Mouse (Mus musculus): ENCODE results near the gene Fgr. TPM values are rescaled to one million over a fixed set of nuclear protein-coding genes. Genes with fewer than 3 reads are reported as not detected.

Gene Fgr
- polyA plus RNA-seq, 1 experiment from 2014 or later: 0.10 TPM

DNA sequence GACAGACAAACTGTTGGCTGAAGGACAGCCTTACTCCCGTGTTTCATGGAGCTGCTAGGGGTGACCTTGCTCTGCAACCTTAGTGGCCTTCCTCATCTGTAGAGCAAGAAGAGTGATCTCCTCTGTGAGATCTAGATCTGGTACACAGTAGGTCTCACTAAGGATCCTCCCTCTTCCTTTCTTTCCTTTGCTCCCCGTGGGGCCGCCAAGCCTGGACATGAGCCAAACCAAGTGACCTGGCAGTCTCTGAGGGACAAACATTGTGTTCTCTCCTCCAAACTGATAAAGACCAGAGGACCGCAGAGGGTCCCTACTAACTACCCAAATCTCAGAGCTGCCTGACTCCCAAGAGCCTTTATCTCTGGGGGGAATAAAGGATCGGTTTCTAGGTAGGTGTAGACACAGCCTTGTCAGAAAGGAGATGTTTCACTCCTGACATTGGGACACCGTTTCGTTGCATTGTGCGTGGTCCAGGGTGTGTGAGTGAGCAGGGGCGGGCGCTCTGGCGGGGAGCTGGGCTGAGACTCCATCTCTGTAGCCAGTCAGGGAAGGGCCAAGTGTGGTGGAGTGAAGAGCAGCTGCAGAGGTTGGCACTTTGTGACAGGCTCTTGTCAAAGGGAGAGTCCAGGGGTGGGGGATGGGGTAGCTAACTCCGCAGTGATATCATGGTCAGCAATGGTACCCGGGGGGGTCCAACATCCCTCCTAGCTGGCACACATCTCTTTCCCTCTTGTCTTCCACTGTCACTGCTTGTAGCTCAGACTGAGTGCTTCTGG lies 12.8 kb upstream of the Fgr start:
- Histone ChIP-seq H3K27me3 (no peaks in the 10 kb centered on the region), H3K4me2 (no peak overlapping the region), H3K4me1 (peaks cover 28% of the 10 kb centered on the region), H3K9me3 (no peaks in the 10 kb centered on the region), H3K36me3 (no peaks in the 10 kb centered on the region), H3K4me3 (no peak overlapping the region), H3K9ac (no peak overlapping the region), H3K27ac (no peak overlapping the region)
- ATAC-seq (ENCODE audit: insufficient number of reproducible peaks, insufficient read depth, low FRiP score, low TSS enrichment, low read depth): no peak
- WGBS: 66% methylated on average over 13 of the region's 13 CpGs

DNA sequence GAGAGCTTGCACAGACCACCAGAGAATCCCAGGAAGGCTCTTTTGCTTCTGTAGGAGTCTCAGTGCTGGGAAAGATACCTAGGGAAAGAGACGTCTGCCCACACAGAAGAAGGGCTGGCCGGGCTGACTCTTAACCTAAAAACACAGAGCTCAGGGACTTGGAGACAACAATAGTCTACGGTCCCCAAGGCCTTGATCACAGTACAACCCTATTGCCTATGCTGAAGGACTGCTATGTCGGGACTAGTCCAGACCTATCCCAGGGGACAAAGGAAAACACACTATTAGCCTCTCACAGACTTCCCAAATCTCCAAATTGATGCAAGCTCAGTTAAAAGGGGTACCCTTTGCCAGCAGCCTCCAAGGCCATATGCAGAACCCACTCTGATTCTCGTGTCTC lies 12.0 kb upstream of the Fgr start:
- Histone ChIP-seq H3K4me1 (peaks cover 28% of the 10 kb centered on the region), H3K27ac (no peak overlapping the region), H3K27me3 (no peaks in the 10 kb centered on the region), H3K4me3 (no peak overlapping the region), H3K36me3 (no peaks in the 10 kb centered on the region), H3K9ac (no peak overlapping the region), H3K9me3 (no peaks in the 10 kb centered on the region), H3K4me2 (no peak overlapping the region)
- no peak for ATAC-seq (ENCODE audit: insufficient number of reproducible peaks, insufficient read depth, low FRiP score, low TSS enrichment, low read depth)
- WGBS: 75% methylated on average over 5 of the region's 5 CpGs

DNA sequence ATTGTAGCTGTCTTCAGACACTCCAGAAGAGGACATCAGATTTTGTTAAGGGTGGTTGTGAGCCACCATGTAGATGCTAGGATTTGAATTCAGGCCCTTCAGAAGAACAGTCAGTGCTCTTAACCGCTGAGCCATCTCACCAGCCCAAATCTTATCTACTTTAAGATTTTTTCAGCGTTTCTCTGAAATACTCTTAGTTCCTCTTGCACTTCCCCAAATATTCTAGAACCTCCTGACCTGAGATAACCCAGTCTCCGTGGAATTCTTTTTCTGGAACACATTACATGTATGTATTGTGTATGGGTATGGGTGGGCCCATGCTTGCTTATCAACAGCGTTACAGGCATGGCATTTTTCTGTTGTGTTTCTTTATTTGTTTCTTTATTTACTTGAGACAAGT lies 11.3 kb upstream of the Fgr start:
- no peak overlapping the region for H3K27ac ChIP-seq
- peaks cover 28% of the 10 kb centered on the region for H3K4me1 ChIP-seq
- no peak for ATAC-seq (ENCODE audit: insufficient number of reproducible peaks, insufficient read depth, low FRiP score, low TSS enrichment, low read depth)
- H3K36me3 ChIP-seq: no peaks in the 10 kb centered on the region
- H3K4me2 ChIP-seq: no peak overlapping the region
- H3K4me3 ChIP-seq: no peak overlapping the region
- H3K9me3 ChIP-seq: no peaks in the 10 kb centered on the region
- no peak overlapping the region for H3K9ac ChIP-seq
- no peaks in the 10 kb centered on the region for H3K27me3 ChIP-seq
- WGBS: 94% methylated on average over 4 of the region's 4 CpGs

DNA sequence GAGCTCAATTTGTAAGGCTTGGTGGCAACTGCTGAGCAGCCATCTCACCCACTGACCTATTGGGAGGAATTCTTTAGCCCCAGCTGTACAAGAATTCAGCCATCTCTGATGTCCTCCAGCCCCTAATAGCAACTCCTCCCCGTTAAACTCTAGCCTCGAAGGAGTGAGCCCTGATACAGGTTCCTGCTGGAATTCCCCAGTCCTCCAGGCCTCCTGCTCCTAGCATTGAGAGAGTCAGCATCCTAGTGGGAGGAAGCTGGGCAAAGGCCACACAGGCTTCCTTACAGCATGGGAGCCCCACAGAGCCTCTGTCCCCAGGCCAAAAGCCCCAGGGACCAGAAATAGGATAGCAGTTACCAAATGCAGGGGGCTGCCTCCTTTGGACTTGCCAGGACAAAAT lies 10.5 kb upstream of the Fgr start:
- Histone ChIP-seq H3K4me3 (no peak overlapping the region), H3K36me3 (no peaks in the 10 kb centered on the region), H3K4me2 (no peak overlapping the region), H3K9me3 (no peaks in the 10 kb centered on the region), H3K9ac (no peak overlapping the region; the same call in 1 of the 2 replicates), H3K27ac (no peak overlapping the region), H3K27me3 (no peaks in the 10 kb centered on the region), H3K4me1 (peaks cover 31% of the 10 kb centered on the region)
- 33% methylated on average over 2 of the region's 2 CpGs for WGBS
- no peak for ATAC-seq (ENCODE audit: insufficient number of reproducible peaks, insufficient read depth, low FRiP score, low TSS enrichment, low read depth)

DNA sequence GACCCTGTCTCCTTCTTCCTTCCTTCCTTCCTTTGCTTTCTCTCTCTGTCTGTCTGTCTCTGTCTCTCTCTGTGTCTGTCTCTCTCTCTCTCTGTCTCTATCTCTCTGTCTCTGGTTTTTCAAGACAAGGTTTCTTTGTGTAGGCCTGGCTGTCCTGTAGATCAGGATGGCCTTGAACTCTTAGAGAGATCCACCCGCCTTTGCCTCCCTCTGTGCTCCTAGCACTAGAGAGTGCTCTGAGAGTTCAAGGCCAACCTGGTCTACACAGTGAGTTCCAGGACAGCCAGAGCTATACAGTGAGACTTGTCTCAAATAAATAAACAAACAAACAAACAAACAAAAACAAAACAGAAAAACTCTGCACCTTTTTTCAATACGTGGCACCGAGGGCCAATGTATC lies 9.8 kb upstream of the Fgr start:
- H3K4me1 ChIP-seq: peaks cover 25% of the 10 kb centered on the region
- H3K27me3 ChIP-seq: no peaks in the 10 kb centered on the region
- no peak for ATAC-seq (ENCODE audit: insufficient number of reproducible peaks, insufficient read depth, low FRiP score, low TSS enrichment, low read depth)
- H3K4me2 ChIP-seq: no peak overlapping the region
- H3K9ac ChIP-seq: no peak overlapping the region
- no peak overlapping the region for H3K27ac ChIP-seq
- H3K4me3 ChIP-seq: no peak overlapping the region
- 38% methylated on average over 3 of the region's 3 CpGs for WGBS
- H3K9me3 ChIP-seq: no peaks in the 10 kb centered on the region
- H3K36me3 ChIP-seq: no peaks in the 10 kb centered on the region

DNA sequence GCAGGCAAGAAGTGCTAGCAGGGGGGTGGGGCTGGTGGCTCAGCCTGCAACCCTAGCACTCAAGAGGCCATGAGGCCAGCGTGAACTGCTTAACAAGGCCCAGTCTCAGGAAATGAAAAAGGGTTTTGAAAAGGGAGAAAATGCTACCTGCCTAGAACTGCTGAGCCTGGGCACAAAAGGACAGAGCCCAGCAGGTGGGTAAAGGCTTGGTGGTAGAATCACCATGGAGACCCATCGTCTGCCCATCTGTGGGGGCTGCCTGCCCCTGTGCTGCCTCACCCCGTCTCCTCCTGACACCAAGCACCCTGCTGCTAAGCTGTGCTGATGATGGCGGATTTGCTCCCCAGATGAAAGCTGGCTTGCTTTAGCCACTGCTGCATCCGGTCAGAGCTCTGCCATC lies 9.4 kb upstream of the Fgr start:
- peaks cover 21% of the 10 kb centered on the region for H3K4me1 ChIP-seq

DNA sequence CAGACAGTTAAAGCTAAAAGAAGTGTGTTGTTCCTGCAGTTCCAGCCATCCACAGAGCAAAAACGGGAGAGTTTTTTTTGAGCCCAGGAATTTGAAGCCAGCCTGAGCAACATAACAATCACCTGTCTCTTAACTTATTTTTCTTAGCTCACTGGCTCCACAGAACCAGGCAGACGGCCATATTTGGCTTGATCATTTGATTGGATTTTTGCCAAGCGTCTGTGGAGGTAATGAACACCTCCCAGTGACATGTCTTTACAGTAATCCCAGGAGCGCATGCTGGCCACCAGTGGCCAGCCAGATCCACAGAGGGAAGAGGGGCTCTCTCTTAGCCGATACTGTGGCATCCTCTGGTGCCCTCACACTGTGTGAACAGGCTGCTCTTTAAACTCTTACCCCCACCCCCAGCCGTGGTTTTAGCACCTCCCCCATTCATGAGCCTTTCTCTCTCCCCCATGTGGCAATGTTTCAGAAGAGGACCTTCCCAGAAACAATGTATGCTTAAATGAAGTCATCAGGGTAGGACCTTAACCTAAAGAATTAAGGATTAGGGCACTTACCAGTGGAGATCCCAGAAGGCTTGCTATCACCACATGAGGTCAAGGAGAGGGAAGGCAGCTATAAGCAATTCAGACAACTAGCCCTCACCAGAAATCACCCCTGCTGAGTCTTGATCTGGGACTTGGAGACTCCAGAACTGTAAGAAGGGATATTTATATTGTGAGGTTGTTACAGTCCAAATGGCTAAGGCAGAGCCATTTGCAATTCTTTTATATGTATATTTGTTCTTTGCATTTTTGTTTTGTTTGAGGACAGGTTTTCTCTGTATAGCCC lies 5.6 kb upstream of the Fgr start:
- H3K9ac ChIP-seq: no peak overlapping the region
- no peak for ATAC-seq (ENCODE audit: insufficient number of reproducible peaks, insufficient read depth, low FRiP score, low TSS enrichment, low read depth)
- no peak overlapping the region for H3K4me3 ChIP-seq
- WGBS: 35% methylated on average over 6 of the region's 6 CpGs
- no peaks in the 10 kb centered on the region for H3K36me3 ChIP-seq
- H3K4me1 ChIP-seq: peaks cover 4% of the 10 kb centered on the region; the same call in 1 of the 2 replicates
- H3K27me3 ChIP-seq: peaks cover 21% of the 10 kb centered on the region
- H3K27ac ChIP-seq: no peak overlapping the region
- H3K9me3 ChIP-seq: no peaks in the 10 kb centered on the region
- H3K4me2 ChIP-seq: no peak overlapping the region

More for the DNA sequence above, 9.4 kb upstream of the Fgr start:
- WGBS: 44% methylated on average over 5 of the region's 5 CpGs
- Histone ChIP-seq H3K27ac (no peak overlapping the region), H3K4me2 (no peak overlapping the region), H3K36me3 (no peaks in the 10 kb centered on the region), H3K4me3 (no peak overlapping the region), H3K9me3 (no peaks in the 10 kb centered on the region), H3K27me3 (no peaks in the 10 kb centered on the region), H3K9ac (no peak overlapping the region)
- no peak for ATAC-seq (ENCODE audit: insufficient number of reproducible peaks, insufficient read depth, low FRiP score, low TSS enrichment, low read depth)

DNA sequence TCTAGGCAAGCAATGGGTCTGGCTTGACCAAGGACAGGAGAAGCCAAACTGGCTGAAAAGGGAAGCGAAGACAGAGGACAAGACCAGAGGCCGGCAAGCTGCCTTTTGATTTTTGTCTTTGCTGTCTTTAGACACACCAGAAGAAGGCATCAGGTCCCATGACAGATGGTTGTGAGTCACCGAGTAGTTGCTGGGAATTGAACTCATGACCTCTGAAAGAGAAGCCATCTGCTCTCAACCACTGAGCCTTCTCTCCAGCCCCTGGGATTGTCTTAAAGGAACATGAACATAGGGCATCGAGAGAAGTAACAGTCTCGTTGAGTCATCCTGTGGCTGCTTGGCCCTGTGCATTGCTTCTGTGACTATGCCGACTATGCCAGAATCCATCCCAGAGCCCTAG lies 2.3 kb upstream of the Fgr start:
- Histone ChIP-seq H3K27ac (no peak overlapping the region), H3K4me3 (no peak overlapping the region), H3K36me3 (no peaks in the 10 kb centered on the region), H3K9me3 (no peaks in the 10 kb centered on the region), H3K4me2 (no peak overlapping the region), H3K27me3 (peaks cover 54% of the 10 kb centered on the region), H3K9ac (no peak overlapping the region), H3K4me1 (peaks cover 23% of the 10 kb centered on the region)
- 71% methylated on average over 6 of the region's 6 CpGs for WGBS
- ATAC-seq (ENCODE audit: insufficient number of reproducible peaks, insufficient read depth, low FRiP score, low TSS enrichment, low read depth): no peak

DNA sequence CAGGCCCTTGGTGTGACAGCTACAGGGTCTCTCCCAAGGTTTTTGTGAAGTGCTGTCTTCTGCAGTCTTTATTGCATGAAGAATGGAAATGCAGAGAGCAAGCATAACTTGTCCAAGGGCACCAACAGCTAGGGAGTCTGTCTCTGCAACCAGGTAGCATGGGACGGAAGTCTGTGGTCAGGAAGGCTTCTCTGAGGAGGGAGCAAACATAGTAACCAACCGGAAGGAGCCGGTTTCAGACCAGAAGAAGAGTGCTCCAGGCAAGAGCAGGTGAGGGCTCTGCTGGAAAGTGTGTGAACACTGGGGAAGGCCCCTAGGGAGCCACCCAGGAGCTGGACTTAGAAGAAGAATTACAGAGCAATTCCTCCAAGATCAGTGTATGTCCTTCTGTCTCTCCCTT lies 1.8 kb upstream of the Fgr start:
- Histone ChIP-seq H3K4me1 (peaks cover 23% of the 10 kb centered on the region), H3K9ac (no peak overlapping the region), H3K27ac (no peak overlapping the region), H3K36me3 (no peaks in the 10 kb centered on the region), H3K9me3 (no peaks in the 10 kb centered on the region), H3K27me3 (peaks cover 59% of the 10 kb centered on the region), H3K4me2 (no peak overlapping the region), H3K4me3 (no peak overlapping the region)
- ATAC-seq (ENCODE audit: insufficient number of reproducible peaks, insufficient read depth, low FRiP score, low TSS enrichment, low read depth): no peak
- 76% methylated on average over 3 of the region's 3 CpGs for WGBS

DNA sequence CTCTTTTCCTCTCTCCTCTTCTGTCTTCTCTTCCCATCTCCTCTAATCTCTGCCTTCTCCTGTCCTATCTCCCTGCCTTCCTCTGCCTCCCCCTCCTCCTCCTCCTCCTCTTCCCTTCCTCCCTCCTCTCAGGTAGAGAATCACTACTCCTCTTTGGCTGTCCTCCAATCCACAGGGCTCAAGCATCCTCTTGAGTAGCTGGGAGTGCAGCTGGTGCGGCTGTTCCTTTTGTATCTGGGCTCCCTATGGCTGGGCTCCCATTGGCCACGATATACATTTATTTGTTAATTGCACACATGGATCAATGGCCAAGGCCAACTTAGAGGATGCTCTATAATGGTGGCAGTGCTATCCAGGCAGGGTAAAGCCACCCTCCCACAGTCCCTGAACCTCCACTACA lies 1.3 kb upstream of the Fgr start:
- no peak overlapping the region for H3K4me2 ChIP-seq
- H3K9me3 ChIP-seq: no peaks in the 10 kb centered on the region
- no peak for ATAC-seq (ENCODE audit: insufficient number of reproducible peaks, insufficient read depth, low FRiP score, low TSS enrichment, low read depth)
- 33% methylated on average over 2 of the region's 2 CpGs for WGBS
- peaks cover 63% of the 10 kb centered on the region for H3K27me3 ChIP-seq
- no peak overlapping the region for H3K27ac ChIP-seq
- peaks cover 23% of the 10 kb centered on the region for H3K4me1 ChIP-seq
- no peak overlapping the region for H3K9ac ChIP-seq
- no peak overlapping the region for H3K4me3 ChIP-seq
- no peaks in the 10 kb centered on the region for H3K36me3 ChIP-seq

DNA sequence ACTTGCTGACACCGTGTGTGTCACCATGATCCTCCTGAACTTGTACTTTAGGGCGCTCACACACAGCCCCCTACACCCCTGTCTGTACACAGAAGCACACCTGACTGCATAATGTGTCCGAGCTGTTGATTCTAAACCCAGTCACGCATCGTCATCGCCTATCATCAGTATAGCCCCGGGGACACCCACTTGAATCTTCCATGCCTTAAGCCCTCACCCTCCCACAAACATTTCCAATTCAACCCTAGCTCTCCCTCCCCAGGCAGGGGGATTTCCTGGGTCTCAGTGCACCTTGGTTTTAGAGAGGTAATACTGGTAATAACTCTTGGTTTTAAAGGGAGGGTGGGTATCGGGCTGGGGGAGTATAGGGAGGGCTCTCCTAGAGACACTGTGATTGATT lies 709 bp upstream of the Fgr start:
- no peaks in the 10 kb centered on the region for H3K9me3 ChIP-seq
- peaks cover 21% of the 10 kb centered on the region for H3K4me1 ChIP-seq
- no peaks in the 10 kb centered on the region for H3K36me3 ChIP-seq
- no peak overlapping the region for H3K9ac ChIP-seq
- no peak for ATAC-seq (ENCODE audit: insufficient number of reproducible peaks, insufficient read depth, low FRiP score, low TSS enrichment, low read depth)
- 39% methylated on average over 8 of the region's 8 CpGs for WGBS
- H3K27me3 ChIP-seq: peaks cover 64% of the 10 kb centered on the region
- H3K4me2 ChIP-seq: no peak overlapping the region
- no peak overlapping the region for H3K27ac ChIP-seq
- H3K4me3 ChIP-seq: no peak overlapping the region

DNA sequence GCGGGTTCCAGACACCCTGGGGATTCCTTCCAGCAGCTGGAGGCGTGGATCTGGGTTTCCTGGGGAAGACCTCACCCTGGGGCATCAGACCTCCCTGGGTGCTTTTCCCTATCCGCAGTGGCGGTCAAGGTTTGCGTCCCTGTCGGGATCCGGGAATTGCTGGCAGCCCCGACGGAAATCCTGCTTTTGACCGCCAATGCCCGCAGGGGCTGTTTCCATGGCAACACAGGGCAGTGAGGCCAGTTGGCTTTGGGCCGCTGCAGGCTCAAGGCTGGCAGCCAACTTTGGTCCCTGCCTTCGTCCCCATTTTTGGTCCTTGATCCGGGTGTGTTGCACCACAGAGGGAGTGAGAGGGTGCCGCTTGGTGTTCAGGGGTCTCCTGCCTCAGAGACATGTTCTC lies 1.0 kb downstream of the Fgr start:
- ATAC-seq (ENCODE audit: insufficient number of reproducible peaks, insufficient read depth, low FRiP score, low TSS enrichment, low read depth): no peak
- peaks cover 64% of the 10 kb centered on the region for H3K27me3 ChIP-seq
- WGBS: 3% methylated on average over 15 of the region's 15 CpGs

More for the DNA sequence above, 1.0 kb downstream of the Fgr start:
- Histone ChIP-seq H3K9ac (peak overlapping the region; percentile 36; the same call in 1 of the 2 replicates), H3K27ac (no peak overlapping the region), H3K36me3 (no peaks in the 10 kb centered on the region), H3K4me3 (peak overlapping the region; percentile 25), H3K9me3 (no peaks in the 10 kb centered on the region), H3K4me2 (peak overlapping the region; percentile 50), H3K4me1 (peaks cover 19% of the 10 kb centered on the region)
